Mouse (Mus musculus) heart, embryonic 10.5 days (tissue): ENCODE measurements around the gene Tacc3. TPM values are rescaled to one million over a fixed set of nuclear protein-coding genes. Genes with fewer than 3 reads are reported as not detected.

ENCODE experiments used
- DNase-seq: peaks from one replicate; pipeline ENCODE4 v3.0.0-alpha.2; 2017; ENCODE audit warnings: low spot score
- H3K27ac ChIP-seq: fragments of 300-500 bp; sonication (generic); 2 replicates; pipeline ENCODE4 v1.5.1; 2016; ENCODE audit warnings: mild to moderate bottlenecking
- H3K27me3 ChIP-seq: fragments of 300-500 bp; sonication (generic); 2 replicates; pipeline ENCODE4 v1.6.1; 2016; ENCODE audit warnings: mild to moderate bottlenecking; ENCODE audit not compliant: poor library complexity, insufficient read depth, severe bottlenecking
- H3K36me3 ChIP-seq: fragments of 300-500 bp; sonication (generic); 2 replicates; pipeline ENCODE4 v1.6.1; 2016; ENCODE audit warnings: mild to moderate bottlenecking, moderate library complexity
- H3K4me1 ChIP-seq: fragments of 300-500 bp; sonication (generic); 2 replicates; pipeline ENCODE4 v1.6.1; 2016; ENCODE audit warnings: mild to moderate bottlenecking
- H3K4me3 ChIP-seq: fragments of 300-500 bp; sonication (generic); 2 replicates; pipeline ENCODE4 v1.5.1; 2016; ENCODE audit warnings: mild to moderate bottlenecking, moderate library complexity
- H3K9me3 ChIP-seq: fragments of 300-500 bp; sonication (generic); 2 replicates; pipeline ENCODE4 v1.6.1; 2016; ENCODE audit warnings: mild to moderate bottlenecking, moderate library complexity
- whole genome bisulfite sequencing: fragments of 180-500 bp; shearing (Covaris S2); methylation state at CpG from one replicate; pipeline ENCODE4 v1.1.7; 2016; 5-methylcytosine and 5-hydroxymethylcytosine counted together
- polyA plus RNA-seq: library from polyadenylated mRNA; unstranded; fragments of >200 nt; fragmentation: Nextera tagmentation; extraction: Ambion mirVana; gene quantifications from 2 replicates; pipeline ENCODE4 v1.2.1, GENCODE M21; 2016

Tacc3 gene
- polyA plus RNA-seq, 1 experiment from 2014 or later: 235 TPM

GRCm38 (mm10) chr5:33689221-33689844 lies 31.4 kb downstream of the Tacc3 start:
- no peak for DNase-seq
- 64% methylated on average over 20 of the region's 20 CpGs for WGBS
- H3K27ac ChIP-seq: peak overlapping the region; percentile 75
- no peaks in the 10 kb centered on the region for H3K36me3 ChIP-seq
- no peak overlapping the region for H3K4me3 ChIP-seq
- H3K27me3 ChIP-seq: peaks cover 50% of the 10 kb centered on the region
- peaks cover 54% of the 10 kb centered on the region for H3K4me1 ChIP-seq
- no peaks in the 10 kb centered on the region for H3K9me3 ChIP-seq

- Histone ChIP-seq H3K4me1 (peaks cover 61% of the 10 kb centered on the region), H3K36me3 (no peaks in the 10 kb centered on the region), H3K4me3 (no peak overlapping the region), H3K9me3 (no peaks in the 10 kb centered on the region), H3K27me3 (peaks cover 57% of the 10 kb centered on the region), H3K27ac (peak overlapping the region; percentile 75)
- 81% methylated on average over 11 of the region's 11 CpGs for WGBS
- no peak for DNase-seq
Measured at GRCm38 (mm10) chr5:33689852-33690645, 32.1 kb downstream of the Tacc3 start.

- Histone ChIP-seq H3K36me3 (no peaks in the 10 kb centered on the region), H3K4me1 (peaks cover 69% of the 10 kb centered on the region), H3K27me3 (peaks cover 64% of the 10 kb centered on the region), H3K27ac (peak overlapping the region; percentile 86), H3K9me3 (no peaks in the 10 kb centered on the region), H3K4me3 (peak overlapping the region; percentile 46)
- WGBS: 5% methylated on average over 24 of the region's 24 CpGs
- DNase-seq: no peak
Measured at GRCm38 (mm10) chr5:33692393-33692792, 34.5 kb downstream of the Tacc3 start.

- H3K27me3 ChIP-seq: peaks cover 74% of the 10 kb centered on the region
- peaks cover 65% of the 10 kb centered on the region for H3K4me1 ChIP-seq
- H3K36me3 ChIP-seq: no peaks in the 10 kb centered on the region
- WGBS: 59% methylated on average over 9 of the region's 9 CpGs
- DNase-seq: no peak
- peak overlapping the region; percentile 92 for H3K27ac ChIP-seq
- H3K9me3 ChIP-seq: no peaks in the 10 kb centered on the region
- H3K4me3 ChIP-seq: peak overlapping the region; percentile 71; the same call in 1 of the 2 replicates
Measured at GRCm38 (mm10) chr5:33694461-33694847, 36.5 kb downstream of the Tacc3 start.

- Histone ChIP-seq H3K27ac (peak overlapping the region; percentile 92), H3K27me3 (peaks cover 77% of the 10 kb centered on the region), H3K4me3 (peak overlapping the region; percentile 71), H3K9me3 (no peaks in the 10 kb centered on the region), H3K4me1 (peaks cover 65% of the 10 kb centered on the region), H3K36me3 (no peaks in the 10 kb centered on the region)
- no peak for DNase-seq
- 1% methylated on average over 64 of the region's 71 CpGs for WGBS
Measured at GRCm38 (mm10) chr5:33694848-33695717, 37.2 kb downstream of the Tacc3 start.

- 3% methylated on average over 24 of the region's 24 CpGs for WGBS
- no peaks in the 10 kb centered on the region for H3K36me3 ChIP-seq
- H3K4me1 ChIP-seq: peaks cover 67% of the 10 kb centered on the region
- peak overlapping the region; percentile 71 for H3K4me3 ChIP-seq
- H3K9me3 ChIP-seq: no peaks in the 10 kb centered on the region
- H3K27me3 ChIP-seq: peaks cover 78% of the 10 kb centered on the region
- DNase-seq: no peak
- peak overlapping the region; percentile 92 for H3K27ac ChIP-seq
Measured at GRCm38 (mm10) chr5:33695718-33696121, 37.8 kb downstream of the Tacc3 start.

GRCm38 (mm10) chr5:33696430-33696829 lies 38.5 kb downstream of the Tacc3 start:
- H3K9me3 ChIP-seq: no peaks in the 10 kb centered on the region
- H3K4me1 ChIP-seq: peaks cover 73% of the 10 kb centered on the region
- peaks cover 85% of the 10 kb centered on the region for H3K27me3 ChIP-seq
- no peak for DNase-seq
- H3K4me3 ChIP-seq: no peak overlapping the region
- 62% methylated on average over 5 of the region's 5 CpGs for whole genome bisulfite sequencing
- no peak overlapping the region for H3K27ac ChIP-seq
- no peaks in the 10 kb centered on the region for H3K36me3 ChIP-seq

- H3K4me1 ChIP-seq: peaks cover 76% of the 10 kb centered on the region
- H3K27me3 ChIP-seq: peaks cover 95% of the 10 kb centered on the region
- DNase-seq: no peak
- no peaks in the 10 kb centered on the region for H3K36me3 ChIP-seq
- 48% methylated on average over 1 of the region's 1 CpGs for WGBS
- H3K4me3 ChIP-seq: no peak overlapping the region
- no peaks in the 10 kb centered on the region for H3K9me3 ChIP-seq
- peak overlapping the region; percentile 22; the same call in 1 of the 2 replicates for H3K27ac ChIP-seq
Measured at GRCm38 (mm10) chr5:33697534-33697933, 39.6 kb downstream of the Tacc3 start.

GRCm38 (mm10) chr5:33697947-33698512 lies 40.1 kb downstream of the Tacc3 start:
- Histone ChIP-seq H3K4me3 (no peak overlapping the region), H3K27me3 (peaks cover 93% of the 10 kb centered on the region), H3K9me3 (no peaks in the 10 kb centered on the region), H3K27ac (no peak overlapping the region; the same call in 1 of the 2 replicates), H3K4me1 (peaks cover 72% of the 10 kb centered on the region), H3K36me3 (no peaks in the 10 kb centered on the region)
- 38% methylated on average over 13 of the region's 13 CpGs for WGBS
- DNase-seq: no peak

GRCm38 (mm10) chr5:33698669-33699068 lies 40.7 kb downstream of the Tacc3 start:
- H3K4me1 ChIP-seq: peaks cover 68% of the 10 kb centered on the region
- no peaks in the 10 kb centered on the region for H3K9me3 ChIP-seq
- WGBS: 85% methylated on average over 5 of the region's 5 CpGs
- no peak for DNase-seq
- peaks cover 87% of the 10 kb centered on the region for H3K27me3 ChIP-seq
- H3K36me3 ChIP-seq: no peaks in the 10 kb centered on the region
- H3K27ac ChIP-seq: no peak overlapping the region
- H3K4me3 ChIP-seq: no peak overlapping the region

- Histone ChIP-seq H3K27me3 (peaks cover 73% of the 10 kb centered on the region), H3K36me3 (no peaks in the 10 kb centered on the region), H3K27ac (0 out of 2 replicates have a peak overlapping the region, but pooled peaks have one; percentile 44), H3K9me3 (no peaks in the 10 kb centered on the region), H3K4me1 (peaks cover 72% of the 10 kb centered on the region), H3K4me3 (peak overlapping the region; percentile 13; the same call in 1 of the 2 replicates)
- DNase-seq: no peak
- whole genome bisulfite sequencing: 18% methylated on average over 13 of the region's 13 CpGs
Measured at GRCm38 (mm10) chr5:33700010-33700409, 42.1 kb downstream of the Tacc3 start.

GRCm38 (mm10) chr5:33701832-33702231 lies 43.9 kb downstream of the Tacc3 start:
- Histone ChIP-seq H3K4me3 (no peak overlapping the region), H3K4me1 (peaks cover 78% of the 10 kb centered on the region), H3K9me3 (no peaks in the 10 kb centered on the region), H3K27ac (peak overlapping the region; percentile 39; the same call in 1 of the 2 replicates), H3K36me3 (no peaks in the 10 kb centered on the region), H3K27me3 (peaks cover 58% of the 10 kb centered on the region)
- no peak for DNase-seq
- WGBS: 82% methylated on average over 11 of the region's 11 CpGs
